Mouse (Mus musculus) olfactory bulb, adult 2 months (tissue): ENCODE results near the gene Zcchc14. TPM values are rescaled to one million over a fixed set of nuclear protein-coding genes. Genes with fewer than 3 reads are reported as not detected.
A peak's percentile ranks its signal among the peaks of the same experiment; 100 is the strongest.

Experiments
- H3K27ac ChIP-seq: fragments of 200-500 bp; 2 replicates; pipeline ENCODE4 v1.5.1; 2012; ENCODE audit warnings: low read depth, low read length; ENCODE audit not compliant: insufficient read depth
- H3K4me1 ChIP-seq: fragments of 200-500 bp; 2 replicates; pipeline ENCODE4 v1.6.1; 2012; ENCODE audit warnings: low read length; ENCODE audit not compliant: control insufficient read depth, insufficient read depth
- H3K4me3 ChIP-seq: fragments of 200-500 bp; 2 replicates; pipeline ENCODE4 v1.5.1; 2012; ENCODE audit warnings: mild to moderate bottlenecking, low read depth, low read length, moderate library complexity; ENCODE audit not compliant: insufficient read depth
- CTCF ChIP-seq: fragments of 200-500 bp; IDR thresholded peaks from 2 replicates; pipeline ENCODE4 v1.5.1; 2012; ENCODE audit warnings: low read depth, mild to moderate bottlenecking, low read length, moderate library complexity; ENCODE audit not compliant: insufficient read depth
- POLR2A ChIP-seq: fragments of 200-500 bp; IDR thresholded peaks from 2 replicates; pipeline ENCODE4 v1.6.1; 2012; ENCODE audit warnings: mild to moderate bottlenecking, low read depth, low read length, moderate library complexity; ENCODE audit not compliant: insufficient read depth
- WGBS: fragments of 180-500 bp; shearing (Covaris S2); methylation state at CpG from one replicate; pipeline ENCODE4 v1.1.7; 2018; 5-methylcytosine and 5-hydroxymethylcytosine counted together
- polyA plus RNA-seq: library from polyadenylated mRNA; stranded (reverse); fragments of >200 nt; gene quantifications from 2 replicates; pipeline ENCODE4 v1.2.4, GENCODE M21; 2012; ENCODE audit warnings: low replicate concordance; ENCODE audit not compliant: missing spikeins, insufficient read depth, insufficient read length

Zcchc14 gene
- polyA plus RNA-seq, 1 experiment = not detected

DNA sequence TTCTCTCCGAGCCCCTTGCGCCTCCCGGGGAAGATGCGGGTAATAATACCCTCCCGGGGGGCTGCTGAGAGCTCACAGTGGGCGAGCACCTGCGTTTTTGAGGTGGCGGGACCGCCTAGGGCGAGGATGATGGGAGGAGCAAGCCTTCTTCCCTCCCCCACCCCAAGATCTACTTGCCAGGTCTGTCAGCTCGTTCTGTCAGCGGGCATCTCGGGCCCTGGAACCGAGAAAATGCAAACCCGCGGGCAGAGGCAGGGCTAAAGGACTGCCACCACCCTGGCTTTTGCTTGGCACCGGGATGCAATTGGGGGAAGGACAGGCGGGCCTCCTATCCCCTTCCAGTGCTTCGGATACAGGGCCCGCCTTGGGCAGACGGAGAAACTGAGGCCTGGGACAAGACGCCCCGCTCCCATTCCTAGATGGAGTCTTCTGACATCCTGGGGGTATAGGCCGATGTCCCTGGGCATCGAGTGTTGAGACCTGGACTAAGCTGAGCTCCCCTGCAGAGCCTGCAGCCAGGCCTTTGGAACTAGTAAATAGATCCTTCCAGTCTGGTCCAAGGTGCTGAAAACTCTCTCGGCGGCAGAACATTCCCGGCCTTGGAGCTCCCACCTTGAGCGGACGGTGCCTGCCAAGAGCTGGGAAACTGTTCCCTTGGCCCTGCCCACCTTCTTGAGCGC is 779 bp upstream of the Zcchc14 start:
- under 1% methylated on average over 31 of the region's 31 CpGs for WGBS
- Histone ChIP-seq H3K4me3 (peak overlapping the region; percentile 79), H3K4me1 (peaks cover 43% of the 10 kb centered on the region), H3K27ac (peak overlapping the region; percentile 99)
- TF ChIP-seq POLR2A (no peak; the same call in 1 of the 2 replicates), CTCF (no peak)

- Histone ChIP-seq H3K27ac (peak overlapping the region; percentile 78), H3K4me3 (peak overlapping the region; percentile 79), H3K4me1 (peaks cover 51% of the 10 kb centered on the region)
- 8% methylated on average over 56 of the region's 56 CpGs for WGBS
- no peak for TF ChIP-seq CTCF
- TF ChIP-seq POLR2A = no peak
These were observed 783 bp downstream of the Zcchc14 start for GRCm38 (mm10) chr8:121651874-121652361.

DNA sequence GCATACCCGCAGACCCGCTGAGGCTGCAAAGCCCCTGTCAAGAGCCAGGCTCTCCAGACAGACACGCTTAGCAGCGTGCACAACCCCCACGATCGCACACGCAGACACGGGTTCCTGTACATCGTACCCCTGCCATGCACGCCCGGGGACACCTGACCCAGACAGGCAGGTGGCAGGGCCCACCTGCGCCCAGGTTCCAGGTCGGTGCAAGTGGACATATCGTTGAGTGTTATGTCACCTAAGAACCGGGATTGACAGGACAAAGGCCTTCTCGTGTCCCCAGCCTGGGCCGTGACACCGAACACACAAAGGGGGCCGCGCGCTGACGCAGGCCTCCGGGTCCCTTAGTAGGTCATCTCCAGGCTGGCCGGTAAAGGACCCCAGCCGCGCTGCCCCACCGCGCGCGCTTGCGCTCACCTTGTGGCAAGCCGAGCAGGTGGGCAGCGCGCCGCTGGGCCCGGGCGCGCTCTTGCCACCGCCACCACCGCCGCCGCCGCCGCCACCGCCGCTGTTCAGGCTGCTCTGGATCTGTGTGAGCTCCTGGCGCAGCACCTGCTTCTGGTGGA is 1.3 kb downstream of the Zcchc14 start:
- TF ChIP-seq POLR2A (no peak), CTCF (no peak)
- H3K4me1 ChIP-seq = peaks cover 52% of the 10 kb centered on the region
- 3% methylated on average over 47 of the region's 47 CpGs for WGBS
- H3K27ac ChIP-seq = peak overlapping the region; percentile 78
- peak overlapping the region; percentile 79 for H3K4me3 ChIP-seq

DNA sequence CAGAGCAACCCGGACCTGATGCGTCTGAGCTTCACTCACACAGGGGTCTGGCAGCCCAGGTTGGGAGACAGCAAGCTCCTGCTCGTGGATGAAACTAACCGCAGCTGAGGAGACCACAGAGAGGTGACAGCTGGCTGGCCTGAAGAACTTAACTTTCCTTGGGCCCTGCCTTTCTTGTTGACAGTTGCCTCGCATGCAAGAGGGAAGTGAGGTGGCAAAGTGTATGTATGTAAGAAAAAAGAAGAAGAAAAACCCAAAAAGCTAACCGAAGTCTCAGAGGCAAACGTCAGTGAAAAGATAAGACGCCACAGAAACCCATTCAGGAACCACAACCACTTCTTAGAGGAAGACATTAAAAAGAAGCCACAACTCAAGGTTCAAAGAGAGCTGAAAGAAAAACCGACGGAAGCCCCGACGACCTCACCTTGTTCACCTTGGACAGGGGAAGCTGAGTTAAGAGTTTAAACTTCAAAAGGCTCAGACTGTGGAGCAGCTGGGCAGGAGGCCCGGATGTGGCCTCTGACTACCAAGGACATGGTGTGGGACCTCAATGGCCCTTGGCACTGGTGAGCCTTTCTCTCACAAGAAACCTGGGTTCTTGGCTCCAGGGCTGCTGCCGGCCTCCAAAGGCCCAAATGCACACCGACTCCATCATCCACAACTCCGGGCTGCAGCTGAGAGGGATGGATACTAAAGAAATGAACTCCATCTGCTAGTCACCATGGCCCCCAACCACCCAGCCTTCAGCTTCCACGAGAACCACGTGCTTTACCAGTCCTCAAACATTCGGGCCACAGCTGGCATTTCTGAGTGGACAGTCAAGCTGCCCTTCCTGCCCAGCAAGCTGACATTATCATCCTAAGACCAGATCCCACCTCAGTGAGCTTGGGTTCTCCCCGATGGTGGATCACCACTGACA is 2.1 kb downstream of the Zcchc14 start:
- H3K4me3 ChIP-seq = peak overlapping the region; percentile 79
- TF ChIP-seq POLR2A = no peak
- no peak for TF ChIP-seq CTCF
- 10% methylated on average over 20 of the region's 20 CpGs for WGBS
- H3K4me1 ChIP-seq = peaks cover 56% of the 10 kb centered on the region
- peak overlapping the region; percentile 78 for H3K27ac ChIP-seq

- TF ChIP-seq CTCF (no peak), POLR2A (no peak)
These were observed 2.8 kb downstream of the Zcchc14 start for GRCm38 (mm10) chr8:121649904-121650303.

GRCm38 (mm10) chr8:121649423-121649822 is 3.3 kb downstream of the Zcchc14 start:
- TF ChIP-seq CTCF (no peak), POLR2A (no peak)
- 16% methylated on average over 5 of the region's 5 CpGs for WGBS
- no peak overlapping the region for H3K27ac ChIP-seq
- peaks cover 57% of the 10 kb centered on the region for H3K4me1 ChIP-seq
- H3K4me3 ChIP-seq = peak overlapping the region; percentile 79

More at GRCm38 (mm10) chr8:121649904-121650303, 2.8 kb downstream of the Zcchc14 start:
- peak overlapping the region; percentile 79 for H3K4me3 ChIP-seq
- peaks cover 57% of the 10 kb centered on the region for H3K4me1 ChIP-seq
- peak overlapping the region; percentile 19; the same call in 1 of the 2 replicates for H3K27ac ChIP-seq
- 7% methylated on average over 10 of the region's 10 CpGs for WGBS

DNA sequence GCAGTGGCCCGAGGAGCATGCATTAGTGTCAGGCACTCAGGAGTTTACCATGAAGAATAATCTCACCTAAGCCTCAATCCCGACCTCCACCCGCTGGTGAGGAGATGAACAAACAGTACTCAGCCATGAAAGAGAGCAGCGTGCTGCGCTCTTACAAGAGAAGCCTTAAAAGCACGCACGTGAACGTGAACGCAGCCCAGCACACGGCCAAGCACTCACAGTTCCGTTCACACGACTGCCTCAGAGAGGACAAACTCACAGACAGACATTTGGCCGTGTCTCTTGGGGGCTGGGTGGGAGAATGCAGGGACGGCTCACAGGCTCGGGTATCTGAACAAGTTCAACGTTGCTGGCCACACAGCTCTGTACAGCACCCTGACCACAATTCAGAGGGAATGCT is 4.2 kb downstream of the Zcchc14 start:
- no peak overlapping the region for H3K27ac ChIP-seq
- 14% methylated on average over 16 of the region's 16 CpGs for WGBS
- H3K4me1 ChIP-seq = peaks cover 58% of the 10 kb centered on the region
- TF ChIP-seq POLR2A = no peak
- no peak for TF ChIP-seq CTCF
- peak overlapping the region; percentile 37 for H3K4me3 ChIP-seq

DNA sequence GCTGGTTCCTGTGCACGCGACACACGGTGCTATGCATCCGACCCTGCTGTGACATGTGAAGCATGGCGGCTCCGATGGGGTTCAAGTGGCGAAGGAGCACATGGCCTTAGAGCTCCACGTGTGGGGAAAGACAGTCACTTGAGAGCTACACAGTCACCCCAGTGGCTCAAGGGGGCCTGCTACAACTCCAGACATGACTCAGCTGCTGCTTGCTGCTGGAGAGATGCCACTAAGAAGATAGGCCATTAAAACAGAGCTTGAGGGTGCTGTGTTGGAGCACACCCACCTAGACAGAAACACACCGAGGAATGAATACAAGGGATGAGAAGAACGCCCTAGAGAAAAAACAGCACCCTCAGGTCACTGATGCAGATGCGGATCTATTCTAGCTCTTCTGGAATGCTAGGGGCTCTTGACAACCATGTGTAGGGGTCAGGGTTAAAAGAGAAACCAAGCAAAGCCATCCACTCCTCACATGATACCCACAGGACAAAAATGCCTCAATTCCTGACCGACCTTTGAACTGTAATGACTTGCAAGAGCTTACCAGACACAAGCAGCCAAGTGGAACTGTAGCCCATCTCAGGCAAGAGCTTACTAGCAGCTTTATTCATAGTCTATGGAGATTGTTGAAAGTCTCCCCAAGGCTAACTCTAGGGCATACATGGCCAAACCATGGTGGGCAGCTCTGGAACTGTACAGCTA is 5.0 kb downstream of the Zcchc14 start:
- no peak for TF ChIP-seq POLR2A
- no peak for TF ChIP-seq CTCF
- H3K4me3 ChIP-seq = peak overlapping the region; percentile 3; the same call in 1 of the 2 replicates
- H3K4me1 ChIP-seq = peaks cover 66% of the 10 kb centered on the region
- H3K27ac ChIP-seq = no peak overlapping the region
- 28% methylated on average over 12 of the region's 12 CpGs for WGBS
